Mouse (Mus musculus) small intestine, adult 2 months (tissue): ENCODE data around the gene Cenpb.

ENCODE experiments used
- CTCF ChIP-seq: fragments of 200-500 bp; IDR thresholded peaks from 2 replicates; pipeline ENCODE4 v1.5.1; 2012; ENCODE audit warnings: low read depth, mild to moderate bottlenecking, control low read depth, inconsistent platforms, low read length, moderate library complexity, mixed read lengths; ENCODE audit not compliant: insufficient replicate concordance, insufficient read length; ENCODE audit errors: extremely low read depth
- POLR2A ChIP-seq: fragments of 200-500 bp; IDR thresholded peaks from 2 replicates; pipeline ENCODE4 v1.6.1; 2012; ENCODE audit warnings: low read depth, mild to moderate bottlenecking, control low read depth, inconsistent platforms, low read length, moderate library complexity

DNA sequence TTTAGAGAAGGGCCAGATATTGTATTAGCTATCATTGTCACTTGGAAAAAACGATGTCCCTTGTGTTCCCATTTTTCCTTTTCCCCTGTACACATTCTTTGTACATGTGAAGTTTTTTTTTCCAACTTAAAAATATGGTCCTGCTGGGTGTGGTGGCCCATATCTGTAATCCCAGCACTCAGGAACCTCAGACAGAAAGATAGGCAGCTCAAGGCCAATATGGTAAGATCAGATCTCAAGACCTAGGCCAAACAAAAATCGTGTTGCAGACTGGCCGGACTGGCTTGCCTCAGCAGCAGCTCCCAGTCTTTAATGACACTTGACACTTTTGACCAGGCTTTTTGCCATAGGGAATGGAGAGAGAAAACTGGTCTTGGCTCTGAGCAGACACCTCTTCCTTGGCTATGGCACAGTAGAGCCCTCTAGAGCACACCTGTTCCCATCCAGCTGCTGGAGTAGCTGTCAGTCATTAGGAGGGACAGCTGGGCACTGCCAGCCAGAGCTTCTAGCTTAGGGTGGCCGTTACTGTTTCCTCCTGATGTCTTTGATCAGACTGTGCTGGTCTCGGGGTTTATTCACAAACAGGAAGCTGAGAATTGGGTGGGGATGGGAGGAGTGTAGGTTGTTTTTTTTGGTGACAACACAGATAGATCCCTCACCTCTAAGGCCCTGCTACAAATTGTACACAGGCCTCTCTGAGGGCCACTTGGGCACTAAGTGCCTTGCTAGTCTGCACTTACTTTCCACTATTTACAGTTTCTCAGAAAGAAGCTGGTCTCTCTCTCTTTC, 9.8 kb upstream of the Cenpb start:
- TF ChIP-seq CTCF (no peak), POLR2A (no peak)
